Mouse (Mus musculus) urinary bladder, postnatal 36 days (tissue): ENCODE results near the gene Adamts6.

ENCODE experiments used
- DNase-seq, 2 experiments: peaks; one replicate each; pipeline ENCODE4 v3.0.0; 2022; ENCODE audit warnings: low spot score in 2 of 2, mixed read lengths in 1 of 2

Gene Adamts6

DNA sequence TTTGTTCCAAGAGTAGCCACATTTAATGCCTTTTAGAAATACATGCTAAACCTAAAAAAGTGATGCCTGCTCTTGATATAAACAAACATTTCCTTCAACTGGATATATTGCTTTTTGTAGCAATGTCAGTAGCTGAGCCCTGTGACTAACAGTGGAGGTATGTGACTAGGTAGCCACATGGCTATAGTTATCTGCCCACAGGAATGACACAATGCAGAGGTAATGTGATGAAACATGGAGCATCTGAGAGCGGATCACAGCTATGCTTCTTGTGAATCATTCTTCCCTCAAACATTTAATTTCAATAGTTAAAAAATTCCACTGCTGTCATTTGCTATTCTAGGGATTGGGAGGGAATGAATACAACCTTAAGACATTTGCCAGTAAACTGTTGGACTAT, 172.7 kb downstream of the Adamts6 start:
- DNase-seq = no peak

DNA sequence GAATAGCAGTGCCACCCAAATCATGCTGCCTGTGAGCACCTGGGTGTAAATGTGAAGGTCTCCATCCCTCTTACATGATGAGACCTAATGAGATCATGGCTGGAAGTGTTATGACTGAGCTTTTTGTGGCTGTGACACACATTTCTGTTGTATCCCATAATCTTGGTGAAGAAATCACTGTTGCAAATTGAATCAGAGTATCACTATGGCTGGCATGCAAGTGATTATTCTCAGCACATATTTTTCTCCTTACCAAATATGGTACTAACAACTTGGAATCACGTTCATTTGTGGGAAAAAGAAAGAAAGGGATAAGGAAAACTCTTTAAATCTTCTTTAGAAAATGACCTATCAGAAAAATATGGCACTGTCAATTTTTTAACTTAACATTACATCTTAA, 180.4 kb downstream of the Adamts6 start:
- no peak for DNase-seq

- no peak for DNase-seq
Measured at GRCm38 (mm10) chr13:104476285-104476956, 188.8 kb downstream of the Adamts6 start.

GRCm38 (mm10) chr13:104482426-104483089, 194.9 kb downstream of the Adamts6 start:
- no peak for DNase-seq

- DNase-seq = no peak
Measured at GRCm38 (mm10) chr13:104483111-104483722, 195.6 kb downstream of the Adamts6 start.

- no peak for DNase-seq
Measured at GRCm38 (mm10) chr13:104491046-104491811, 203.6 kb downstream of the Adamts6 start.

DNA sequence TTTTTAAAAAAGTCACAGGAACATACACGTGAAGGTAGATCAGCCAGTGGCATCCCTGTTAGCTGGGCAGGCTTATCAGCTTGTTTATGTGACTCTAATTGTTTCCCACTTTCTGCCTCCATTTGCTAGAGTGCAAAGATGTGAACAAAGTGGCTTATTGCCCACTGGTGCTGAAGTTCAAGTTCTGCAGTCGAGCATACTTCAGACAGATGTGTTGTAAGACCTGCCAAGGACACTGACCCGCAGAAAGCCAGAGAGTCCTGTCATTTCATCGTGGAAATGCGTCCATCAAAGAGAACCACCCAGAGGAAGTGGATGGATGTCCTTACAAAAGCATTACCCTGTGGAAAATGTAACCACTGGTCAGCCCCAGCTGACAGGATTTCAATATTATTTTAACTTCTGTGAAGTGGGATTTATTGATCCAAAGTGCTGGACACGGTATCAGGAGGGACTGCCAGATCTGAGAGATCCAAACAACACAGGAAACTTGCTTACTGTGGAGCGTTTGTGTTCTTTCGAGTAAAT, 205.9 kb downstream of the Adamts6 start:
- DNase-seq = no peak

- DNase-seq = no peak
Measured at GRCm38 (mm10) chr13:104494200-104494873, 206.7 kb downstream of the Adamts6 start.

- no peak for DNase-seq
Measured at GRCm38 (mm10) chr13:104497592-104497991, 210.0 kb downstream of the Adamts6 start.

GRCm38 (mm10) chr13:104498669-104499068, 211.0 kb downstream of the Adamts6 start:
- no peak for DNase-seq

DNA sequence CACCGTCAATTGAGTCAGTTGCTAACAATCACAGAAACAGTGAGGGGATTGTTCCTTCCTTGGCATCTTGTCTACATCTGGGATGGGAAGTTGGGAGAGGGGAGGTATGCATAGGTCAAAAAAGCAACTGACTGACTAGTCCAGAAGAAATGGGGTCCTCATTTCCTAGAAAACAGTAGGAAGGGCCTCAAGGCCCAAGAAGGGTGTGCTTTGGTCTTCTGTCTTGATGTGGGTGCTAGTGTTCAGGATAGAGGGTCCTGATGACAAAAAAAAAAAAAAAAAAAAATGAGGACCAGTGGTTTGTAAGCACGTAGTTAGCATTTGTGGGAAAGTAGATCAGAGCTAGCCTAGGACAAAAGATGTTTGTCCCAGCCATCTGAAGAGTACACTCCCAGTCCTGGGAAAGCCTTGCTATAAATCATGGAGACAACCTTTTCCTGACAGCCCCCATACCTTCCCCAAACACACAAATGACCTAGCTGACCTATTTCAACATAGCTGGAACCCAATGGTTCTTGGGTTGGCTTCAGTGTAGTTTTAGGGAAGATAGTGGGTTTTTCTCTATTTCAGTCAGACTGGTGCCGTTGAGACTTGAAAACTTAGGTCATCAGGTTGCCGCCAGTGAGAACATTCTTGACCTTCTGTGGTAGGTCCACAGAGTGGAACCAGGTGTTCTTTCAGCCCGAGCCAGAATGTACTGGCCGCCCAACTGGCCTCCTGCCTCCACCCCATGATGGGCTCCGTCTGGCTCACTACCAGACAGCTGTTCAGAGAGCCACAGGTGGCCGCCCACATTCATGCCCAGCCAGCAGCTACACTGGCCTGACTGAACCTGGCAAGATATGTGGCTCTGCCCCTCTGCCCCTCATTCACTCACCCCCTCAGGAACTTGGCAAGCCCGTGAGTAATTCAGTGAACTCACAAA, 211.7 kb downstream of the Adamts6 start:
- DNase-seq = no peak

DNA sequence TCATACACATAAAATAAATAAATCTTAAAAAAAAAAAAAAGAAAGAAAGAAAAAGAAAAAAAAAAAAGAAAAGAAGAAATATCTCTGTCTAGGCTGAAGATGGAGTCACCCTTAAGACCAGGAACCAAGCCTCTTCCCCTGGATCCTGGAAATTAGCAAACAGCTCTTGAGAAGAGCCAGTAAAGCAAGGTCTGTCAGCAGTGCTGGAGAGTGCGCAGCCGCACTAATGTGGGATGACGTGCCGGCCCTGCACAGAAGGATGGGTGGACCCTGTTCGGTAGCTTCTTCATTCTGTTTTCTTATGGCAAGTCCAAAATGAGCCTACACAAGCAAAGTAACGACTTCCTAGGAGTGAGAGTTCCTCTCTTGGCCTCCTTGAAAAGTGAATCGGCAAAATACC, 214.8 kb downstream of the Adamts6 start:
- DNase-seq = no peak

DNA sequence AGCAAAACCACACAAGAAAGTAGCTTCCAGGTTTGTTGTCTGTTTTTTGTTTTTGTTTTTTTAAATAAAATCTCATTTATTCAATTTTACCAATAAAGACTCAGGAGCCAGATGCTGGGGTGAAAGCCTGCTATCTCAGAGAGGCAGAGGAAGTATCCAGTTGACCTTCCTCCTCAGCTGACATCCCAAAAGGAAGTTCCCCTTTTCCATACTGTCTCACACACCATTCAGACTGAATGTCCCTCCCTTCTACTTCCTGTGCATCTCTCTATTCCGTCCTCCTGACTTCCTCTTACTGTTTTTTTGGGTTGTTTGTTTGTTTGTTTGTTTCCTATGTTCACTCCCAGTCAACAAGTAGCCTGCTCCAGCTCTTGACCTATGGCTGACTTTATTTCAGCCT, 216.4 kb downstream of the Adamts6 start:
- no peak for DNase-seq

DNA sequence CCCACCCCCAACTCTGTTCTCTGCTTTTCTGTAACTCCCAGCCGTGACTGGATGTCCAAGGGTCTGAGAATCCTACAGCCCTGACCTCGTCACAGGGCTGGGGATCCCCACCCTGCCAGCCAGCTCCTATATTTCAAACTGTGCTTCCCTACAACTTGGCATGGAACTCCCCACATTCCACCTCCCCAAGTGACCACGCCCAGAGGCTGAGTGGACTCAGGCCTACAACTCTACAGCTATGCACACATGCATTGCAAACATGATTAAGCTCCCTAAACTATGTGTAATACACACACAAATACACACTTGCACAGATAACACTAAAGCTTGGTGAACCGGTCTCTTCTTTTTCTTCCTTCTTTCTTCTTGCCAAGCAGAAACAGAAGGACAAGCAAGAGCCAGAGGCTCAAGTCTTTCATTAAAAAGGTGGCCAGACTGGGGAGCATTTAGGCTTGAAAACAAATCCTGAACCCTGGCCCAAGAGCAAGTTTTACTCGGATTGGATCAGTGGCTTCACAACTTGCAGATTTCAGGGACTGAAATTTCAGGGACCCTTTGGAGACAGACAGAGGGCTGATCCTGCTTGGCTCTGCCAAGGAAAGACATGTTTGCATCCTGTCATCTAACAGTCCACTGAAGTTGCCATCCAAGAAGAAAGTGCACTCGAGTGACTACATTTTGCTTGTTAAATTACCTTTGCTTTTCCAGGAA, 218.7 kb downstream of the Adamts6 start:
- DNase-seq = no peak

GRCm38 (mm10) chr13:104507671-104508070, 220.0 kb downstream of the Adamts6 start:
- DNase-seq = no peak

GRCm38 (mm10) chr13:104509561-104510493, 222.2 kb downstream of the Adamts6 start:
- no peak for DNase-seq

DNA sequence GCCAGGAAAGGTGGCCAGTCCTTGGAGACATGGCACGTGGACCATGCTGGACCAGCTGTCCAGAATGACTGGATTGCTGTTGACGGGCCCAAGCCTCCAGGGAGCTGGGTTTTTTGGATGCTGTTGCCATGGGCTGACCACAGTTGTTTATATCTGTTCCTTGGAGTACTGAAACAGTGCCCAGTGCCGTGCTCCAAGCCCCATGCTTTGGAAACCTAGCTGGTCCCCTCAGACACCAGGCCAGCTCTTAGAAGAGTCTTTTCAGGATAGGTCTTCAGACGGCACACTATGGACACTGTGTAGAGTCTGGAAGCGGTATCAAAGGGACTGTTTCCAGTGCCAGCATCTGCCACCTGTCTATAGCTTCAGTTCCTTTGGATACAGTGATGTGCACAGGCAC, 223.1 kb downstream of the Adamts6 start:
- no peak for DNase-seq

- DNase-seq = no peak
Measured at GRCm38 (mm10) chr13:104515054-104515453, 227.4 kb downstream of the Adamts6 start.

- no peak for DNase-seq
Measured at GRCm38 (mm10) chr13:104516146-104516545, 228.5 kb downstream of the Adamts6 start.
